Mouse (Mus musculus) c-Kit-positive CD71-positive TER-119-positive erythroid progenitor cells, embryonic 14.5 days (primary cell): ENCODE data around the gene Serpinb9e.
"Not testable (repeated sequence)": the region's sequence is repeated elsewhere in the genome, so short reads cannot be mapped to it uniquely, and the experiment has no call there.

Source experiments
- DNase-seq: peaks from one replicate; pipeline ENCODE4 v3.0.0-alpha.2; 2013; ENCODE audit warnings: low spot score

Gene Serpinb9e

GRCm38 (mm10) chr13:33249312-33249711 lies at the start of gene Serpinb9e:
Gene Serpinb9e, plus strand, starts transcription at chr13:33249612.
- not testable (repeated sequence) for DNase-seq

GRCm38 (mm10) chr13:33199740-33200139 lies 49.7 kb upstream of the Serpinb9e start:
- DNase-seq: no peak

- not testable (repeated sequence) for DNase-seq
Observed at GRCm38 (mm10) chr13:33308631-33309030, 59.2 kb downstream of the Serpinb9e start.
